Mouse (Mus musculus): ENCODE measurements at regions not wholly inside any gene's neighbourhood (a gene's known extent, or its start where the extent isn't known, plus 50 kb on each side); places are given as distances from the start of the nearest gene placed in this dataset.

GRCm38 (mm10) chr7:40693755-40694154, 204.4 kb upstream of the Vstm2b start:
- no peak for TF ChIP-seq POLR2A (IDR thresholded peaks at IDR 0.05; ENCODE audit: low read depth, low read length)
- no peak for TF ChIP-seq CTCF (IDR thresholded peaks at IDR 0.05; ENCODE audit: extremely low read depth, insufficient read length, insufficient replicate concordance, low read depth, low read length)

All from small intestine, adult 2 months (tissue).